Mouse (Mus musculus) testis, adult 2 months (tissue): ENCODE data around the gene Snap47.

ENCODE experiments used
- CTCF ChIP-seq: fragments of 200-500 bp; IDR thresholded peaks from 2 replicates; pipeline ENCODE4 v1.5.1; 2012; ENCODE audit warnings: low read depth, mild to moderate bottlenecking, inconsistent platforms, low read length, moderate library complexity; ENCODE audit not compliant: control insufficient read depth, insufficient read depth, insufficient replicate concordance
- POLR2A ChIP-seq: fragments of 200-500 bp; IDR thresholded peaks from 2 replicates; pipeline ENCODE4 v1.6.1; 2012; ENCODE audit warnings: low read depth, mild to moderate bottlenecking, inconsistent platforms, low read length, moderate library complexity; ENCODE audit not compliant: control insufficient read depth

GRCm38 (mm10) chr11:59456346-59456745 is 5.4 kb upstream of the Snap47 start:
- no peak for TF ChIP-seq POLR2A
- no peak for TF ChIP-seq CTCF
